Mouse (Mus musculus) brain, embryonic 14.5 days (tissue): Measurements from ENCODE around the gene Osbpl6.

Experiments used
- CTCF ChIP-seq: fragments of 200-500 bp; IDR thresholded peaks from 2 replicates; pipeline ENCODE4 v1.5.1; 2012; ENCODE audit warnings: inconsistent platforms, mild to moderate bottlenecking, moderate library complexity, borderline replicate concordance; ENCODE audit not compliant: insufficient read depth, insufficient read length; ENCODE audit errors: extremely low read depth
- POLR2A ChIP-seq: fragments of 200-500 bp; IDR thresholded peaks from 2 replicates; pipeline ENCODE4 v1.6.1; 2012; ENCODE audit warnings: mild to moderate bottlenecking, inconsistent platforms, borderline replicate concordance; ENCODE audit not compliant: poor library complexity, insufficient read depth, insufficient read length, severe bottlenecking; ENCODE audit errors: extremely low read depth

GRCm38 (mm10) chr2:76513296-76513695 is 107.0 kb downstream of the Osbpl6 start:
- TF ChIP-seq POLR2A (no peak), CTCF (no peak)
